Mouse (Mus musculus): ENCODE data around the gene Abhd17b. TPM values are rescaled to one million over a fixed set of nuclear protein-coding genes. Genes with fewer than 3 reads are reported as not detected.
"Not testable (repeated sequence)": the region's sequence is repeated elsewhere in the genome, so short reads cannot be mapped to it uniquely, and the experiment has no call there.

Gene Abhd17b
- total RNA-seq (2021): 10 to 100 TPM; 51.6 to 56.4 TPM
- long read RNA-seq, experiment 1, transcript Abhd17b-201 (4 exons, 2,259 nt): major isoform, 55 of 62 reads
- long read RNA-seq, experiment 1, partial matches to known transcripts: 1 of 62 reads
- long read RNA-seq, experiment 1, other reads (novel, unspliced or antisense): 6 of 62 reads
- long read RNA-seq, experiment 2, transcript Abhd17b-201 (4 exons, 2,259 nt): major isoform, 41 of 47 reads
- long read RNA-seq, experiment 2, partial matches to known transcripts: 2 of 47 reads
- long read RNA-seq, experiment 2, other reads (novel, unspliced or antisense): 4 of 47 reads

DNA sequence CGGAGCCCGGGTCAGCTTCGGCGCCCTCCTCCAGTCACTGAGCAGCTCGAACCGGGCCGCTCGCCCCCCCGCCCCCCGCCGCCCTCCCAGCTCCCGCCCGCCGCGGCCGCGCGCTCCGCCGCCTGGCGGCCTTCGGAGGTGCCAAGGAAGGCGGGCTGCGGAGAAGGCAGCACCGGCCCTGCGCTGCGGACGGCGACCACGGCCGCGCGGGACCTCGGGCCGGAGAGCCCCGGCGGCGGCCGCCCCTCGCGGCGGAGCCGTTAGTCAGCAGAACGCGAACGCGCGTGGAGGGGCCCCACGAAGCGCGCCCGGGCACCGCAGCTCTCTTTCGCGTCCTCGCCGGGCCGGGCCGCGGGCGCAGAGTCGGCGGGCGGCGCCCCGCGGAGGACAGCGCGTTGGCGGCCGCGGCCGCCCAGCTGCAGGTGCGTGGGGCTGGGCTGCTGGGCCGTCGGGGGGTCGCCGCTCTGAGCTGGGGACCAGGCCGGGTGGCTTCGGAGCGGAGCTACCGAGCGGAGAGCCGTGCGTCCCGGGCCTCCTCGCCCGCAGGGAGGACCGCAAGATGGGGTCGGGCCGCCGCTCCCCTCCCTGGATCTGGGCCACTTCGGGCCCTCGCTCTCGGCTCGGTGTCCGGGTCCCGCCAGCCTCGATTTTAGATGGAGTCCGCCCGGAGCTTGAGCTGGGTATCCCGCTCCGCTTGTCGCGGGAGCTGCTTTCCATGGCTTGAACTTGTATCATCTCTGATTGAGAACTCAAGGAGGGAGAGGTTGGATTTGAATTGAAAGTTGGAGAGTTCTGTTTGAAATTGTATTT is at the start of gene Abhd17b:
TSS of gene Abhd17b (plus strand) at position 14 of the 810 bp plus-strand sequence.
- peak; percentile 35 to 38 for DNase-seq (ENCODE audit: low spot score in 2 of 2)
- intact Hi-C loops (cut with DNase I): loop anchor here (5.0 kb wide), 3 partner anchors 81 to 381 kb away; partner anchors contain the start of gene Zfand5

DNA sequence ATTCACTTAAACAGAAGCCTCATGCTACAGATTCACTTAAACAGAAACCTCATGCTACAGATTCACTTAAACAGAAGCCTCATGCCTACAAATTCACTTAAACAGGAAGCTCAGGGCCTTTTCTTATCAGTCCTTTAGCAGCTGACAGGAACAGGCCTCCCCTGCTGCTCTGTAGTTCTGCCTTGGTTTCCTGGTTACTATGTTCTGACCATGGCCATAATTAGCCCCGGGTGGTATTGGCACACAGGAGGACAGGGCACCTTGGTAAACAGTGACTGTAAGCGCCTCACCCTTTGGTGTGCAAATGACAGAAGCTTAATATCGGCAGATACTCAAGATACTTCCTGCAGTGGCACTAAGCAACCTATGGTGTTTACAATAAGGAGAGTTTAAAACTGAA is 49.1 kb upstream of the Abhd17b start:
- no peak for DNase-seq (ENCODE audit: low spot score in 2 of 2)
- intact Hi-C loops (cut with DNase I): no loop called here

DNA sequence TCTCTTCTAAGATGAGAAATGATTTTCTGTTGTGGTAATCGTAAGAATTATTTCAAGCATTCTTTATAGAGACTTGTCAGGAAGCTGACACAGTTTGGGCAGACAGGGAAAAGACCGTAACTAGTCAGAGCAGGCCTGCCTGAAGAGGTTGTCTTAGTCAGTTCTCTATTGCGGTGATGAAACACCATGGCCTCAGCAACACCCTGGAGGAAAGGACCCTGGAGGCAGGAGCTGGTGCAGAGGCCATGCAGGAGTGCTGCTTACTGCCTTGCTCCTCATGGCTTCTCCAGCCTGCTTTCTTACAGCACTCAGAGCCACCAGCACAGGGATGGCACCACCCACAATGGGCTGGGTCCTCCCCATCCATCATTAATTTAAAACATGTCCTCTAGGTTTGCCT is 47.7 kb upstream of the Abhd17b start:
- intact Hi-C loops (cut with DNase I): no loop called here
- no peak for DNase-seq (ENCODE audit: low spot score in 2 of 2)

DNA sequence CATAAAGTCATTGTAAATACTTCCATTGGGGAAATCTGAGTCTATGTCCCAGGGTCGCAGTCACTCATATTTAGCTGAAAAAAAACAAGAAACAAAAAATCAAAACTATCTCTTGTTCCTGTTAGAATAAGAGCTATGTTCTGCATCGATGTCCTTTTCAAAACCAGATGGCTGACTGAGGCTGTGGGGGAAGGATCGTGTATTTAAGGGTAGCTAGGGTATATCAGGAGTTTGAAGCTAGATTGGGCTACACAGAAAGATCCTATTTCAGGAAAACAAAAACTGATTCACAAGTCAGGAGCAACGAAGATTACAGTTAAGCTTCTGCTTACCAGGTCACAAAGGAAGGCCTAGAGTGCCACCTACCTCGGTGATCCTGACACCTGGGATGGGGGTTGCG is 42.7 kb upstream of the Abhd17b start:
- peak in 1 of 2 experiments; percentile 18 for DNase-seq (ENCODE audit: low spot score in 2 of 2)
- intact Hi-C loops (cut with DNase I): no loop called here

DNA sequence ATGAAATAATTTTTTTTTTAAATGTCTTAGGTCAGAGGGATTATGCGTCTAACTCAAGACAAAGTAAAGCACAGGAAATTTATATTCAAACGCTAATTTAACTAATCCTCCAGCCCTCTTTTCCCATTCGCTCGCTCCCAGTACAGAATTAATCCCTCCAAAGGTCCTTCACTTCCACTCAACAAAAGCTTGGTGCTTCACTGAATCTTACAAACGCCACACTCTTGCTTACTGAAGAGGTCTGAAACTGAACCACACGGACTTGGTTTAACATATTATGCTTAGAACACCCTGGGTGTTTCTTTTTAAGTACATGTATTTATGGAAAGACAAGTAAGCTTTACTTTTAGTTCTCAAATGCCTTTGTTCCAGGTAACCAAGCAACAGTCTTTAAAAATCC is 41.7 kb upstream of the Abhd17b start:
- DNase-seq (ENCODE audit: low spot score in 2 of 2): no peak
- intact Hi-C loops (cut with DNase I): no loop called here

DNA sequence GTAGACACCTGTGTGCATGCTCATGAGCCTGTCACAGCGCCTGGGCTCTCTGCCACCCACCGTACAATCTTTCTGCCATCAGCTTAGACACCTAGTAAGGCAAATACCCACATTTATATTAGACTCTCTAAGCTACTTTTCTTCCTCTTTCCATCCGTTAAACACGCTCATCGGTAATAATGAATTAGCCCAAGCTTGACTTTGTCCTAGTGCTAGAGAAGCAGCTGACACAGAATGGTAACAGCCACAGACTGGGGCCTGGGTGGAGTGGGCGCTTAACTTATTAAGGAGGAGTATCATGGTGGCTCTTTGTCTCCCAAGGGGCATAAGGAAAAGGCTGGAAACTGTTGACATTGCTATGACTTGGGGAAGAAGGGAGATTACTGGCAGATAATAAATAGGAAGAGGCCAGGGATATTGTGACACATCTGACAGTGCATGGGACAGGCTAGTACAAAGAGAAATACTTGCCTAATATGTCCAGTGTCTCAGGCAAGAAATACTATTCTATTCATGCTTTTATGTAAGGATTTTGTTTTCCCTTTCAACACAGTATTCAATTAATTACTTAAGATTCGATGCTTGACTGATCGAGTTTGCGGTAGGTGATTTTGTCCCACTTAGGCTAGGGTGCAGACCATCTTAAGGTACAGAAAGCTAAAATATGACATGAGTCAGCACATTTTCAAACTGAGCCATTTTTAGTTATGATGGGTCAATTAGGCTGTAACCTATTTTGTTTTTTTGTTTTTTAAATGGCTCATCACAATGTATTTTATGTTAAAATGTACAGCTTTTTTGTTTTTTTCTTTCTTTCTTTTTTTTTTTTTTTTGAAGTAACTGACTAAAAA is 41.0 kb upstream of the Abhd17b start:
- DNase-seq (ENCODE audit: low spot score in 2 of 2): no peak
- intact Hi-C loops (cut with DNase I): no loop called here

DNA sequence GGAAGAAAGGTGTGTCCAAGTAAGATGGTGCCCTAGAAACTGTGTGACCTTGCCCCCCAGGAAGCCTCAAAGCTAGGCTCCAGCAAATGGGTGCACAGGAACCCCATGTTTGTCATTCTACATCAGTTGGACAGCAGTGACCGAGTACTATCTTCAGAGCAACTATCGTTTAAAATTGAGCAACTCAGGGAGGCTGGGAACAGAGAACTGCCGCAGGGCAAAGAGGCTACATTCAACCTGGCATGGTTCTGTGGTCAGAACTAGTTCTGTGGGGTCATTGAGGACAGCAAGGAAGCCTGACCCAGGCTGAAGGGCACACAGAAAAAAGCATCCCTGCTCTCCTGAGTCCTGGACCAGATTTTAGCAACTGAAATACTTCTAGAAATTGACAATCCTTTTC is 37.2 kb upstream of the Abhd17b start:
- intact Hi-C loops (cut with DNase I): no loop called here

DNA sequence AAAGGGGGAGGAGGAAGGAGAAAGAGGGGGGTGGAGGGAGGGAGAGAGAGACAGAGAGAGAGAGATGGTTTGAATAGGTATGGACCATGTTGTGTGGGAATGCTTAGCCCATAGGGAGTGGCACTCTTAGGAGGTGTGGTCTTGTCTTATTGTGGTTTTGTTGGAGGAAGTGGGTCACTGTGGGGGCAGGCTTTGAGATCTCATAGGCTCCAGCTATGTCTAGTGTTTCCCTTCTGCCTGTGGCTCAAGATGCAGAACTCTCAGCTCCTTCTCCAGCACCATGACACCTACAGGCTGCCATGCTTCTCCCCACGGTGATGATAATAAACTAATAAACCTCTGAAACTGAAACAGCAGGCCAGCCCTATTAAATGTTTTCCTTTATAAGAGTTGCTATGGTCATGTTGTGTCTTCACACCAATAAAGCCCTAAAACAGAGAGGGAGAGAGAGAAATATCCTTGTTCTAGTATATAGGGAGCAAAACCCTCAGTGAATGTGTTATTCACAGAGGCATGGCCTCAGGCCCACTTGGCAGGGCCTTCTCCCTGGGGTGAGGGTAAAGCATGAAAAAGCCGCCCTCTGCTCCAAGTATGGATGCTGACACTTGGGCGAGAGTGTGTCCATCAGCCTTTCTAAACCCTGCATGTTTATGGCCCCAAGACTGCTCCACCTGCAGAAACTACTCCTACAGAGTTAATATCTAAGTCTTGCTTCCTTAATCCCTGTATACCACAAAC is 29.4 kb upstream of the Abhd17b start:
- intact Hi-C loops (cut with DNase I): no loop called here
- no peak for DNase-seq (ENCODE audit: low spot score in 2 of 2)

More for the DNA sequence above, 37.2 kb upstream of the Abhd17b start:
- no peak for DNase-seq (ENCODE audit: low spot score in 2 of 2)

DNA sequence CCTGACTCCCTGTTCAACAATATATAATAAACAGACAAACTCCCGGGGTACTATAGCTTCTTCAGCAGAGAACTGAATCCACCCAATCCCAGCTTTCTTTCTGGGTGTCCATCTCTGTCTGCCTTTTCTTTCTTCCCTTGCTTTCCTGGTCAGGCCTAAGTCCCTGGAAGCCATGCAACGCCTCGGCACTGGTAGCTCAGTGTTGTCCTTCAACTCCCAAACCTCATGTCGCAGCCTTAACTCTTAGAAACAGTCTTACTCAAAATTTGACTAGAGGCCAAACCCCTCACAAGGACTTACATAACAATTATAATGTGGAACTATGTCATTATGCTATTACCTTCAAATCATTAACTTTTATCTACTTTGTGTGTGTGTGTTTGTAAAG is 28.8 kb upstream of the Abhd17b start:
- no peak for DNase-seq (ENCODE audit: low spot score in 2 of 2)
- intact Hi-C loops (cut with DNase I): no loop called here

DNA sequence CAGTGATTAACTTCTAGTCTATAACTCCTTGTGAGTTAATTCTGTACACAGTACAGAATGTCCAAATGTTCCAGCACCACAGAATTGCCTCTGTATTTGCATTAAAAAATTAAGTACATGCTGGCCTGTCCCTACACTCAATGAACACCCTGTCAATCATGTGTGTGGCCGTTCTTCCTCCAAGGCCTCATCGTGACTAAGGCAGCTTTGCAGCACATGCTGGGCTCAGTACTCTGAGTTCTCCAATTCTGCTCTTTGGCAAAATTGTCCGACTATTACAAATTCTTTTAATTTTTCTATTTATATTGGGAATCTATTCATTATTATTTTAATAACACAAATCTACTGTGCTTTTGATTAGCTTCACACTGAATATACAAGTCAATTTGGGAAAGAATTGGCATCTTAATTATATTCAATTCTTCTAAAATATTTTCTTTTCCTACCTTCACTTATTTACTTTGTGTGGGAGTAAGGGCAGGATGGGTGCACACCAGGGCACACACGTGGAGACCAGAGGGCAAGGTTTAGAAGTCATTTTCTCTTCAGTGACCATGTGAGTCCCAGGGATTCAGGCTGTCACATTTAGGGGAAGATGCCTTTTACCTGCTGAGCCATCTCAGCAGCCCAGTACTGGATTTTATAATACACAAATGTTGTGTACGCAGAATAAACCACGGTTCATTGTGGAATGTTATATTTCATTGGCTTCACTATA is 26.6 kb upstream of the Abhd17b start:
- no peak for DNase-seq (ENCODE audit: low spot score in 2 of 2)
- intact Hi-C loops (cut with DNase I): no loop called here

DNA sequence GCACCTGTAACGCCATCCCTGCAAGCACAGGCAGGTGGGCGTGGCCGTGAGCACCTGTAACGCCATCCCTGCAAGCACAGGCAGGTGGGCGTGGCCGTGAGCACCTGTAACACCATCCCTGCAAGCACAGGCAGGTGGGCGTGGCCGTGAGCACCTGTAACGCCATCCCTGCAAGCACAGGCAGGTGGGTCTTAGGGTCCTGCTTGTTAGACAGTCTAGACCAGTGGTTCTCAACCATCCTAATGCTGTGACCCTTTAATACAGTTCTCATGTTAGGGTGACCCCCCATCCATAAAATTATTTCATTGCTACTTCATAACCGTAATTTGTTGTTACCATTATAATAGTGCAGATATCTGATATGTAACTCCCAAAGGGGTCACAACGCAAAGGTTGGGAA is 24.5 kb upstream of the Abhd17b start:
- DNase-seq (ENCODE audit: low spot score in 2 of 2); intact Hi-C loops (cut with DNase I): not testable (repeated sequence)

DNA sequence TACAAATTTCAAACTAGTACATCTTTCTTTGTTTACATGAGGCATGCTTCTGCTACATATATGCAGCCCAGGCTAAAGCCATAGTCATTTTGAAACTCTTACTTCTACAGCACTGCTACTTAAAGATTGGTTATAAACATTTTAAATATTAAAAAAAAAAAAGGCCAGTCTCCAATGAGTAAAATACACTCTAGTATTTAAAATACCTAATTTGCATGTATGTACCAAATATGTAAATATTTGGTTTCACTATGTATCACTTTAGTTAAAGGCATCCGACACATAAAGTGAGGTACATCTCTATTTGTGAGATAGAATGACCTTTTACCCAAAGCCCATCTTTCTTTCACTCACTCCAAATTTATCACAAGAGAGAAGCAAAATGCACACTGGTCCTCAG is 24.0 kb upstream of the Abhd17b start:
- intact Hi-C loops (cut with DNase I): no loop called here
- DNase-seq (ENCODE audit: low spot score in 2 of 2): no peak

DNA sequence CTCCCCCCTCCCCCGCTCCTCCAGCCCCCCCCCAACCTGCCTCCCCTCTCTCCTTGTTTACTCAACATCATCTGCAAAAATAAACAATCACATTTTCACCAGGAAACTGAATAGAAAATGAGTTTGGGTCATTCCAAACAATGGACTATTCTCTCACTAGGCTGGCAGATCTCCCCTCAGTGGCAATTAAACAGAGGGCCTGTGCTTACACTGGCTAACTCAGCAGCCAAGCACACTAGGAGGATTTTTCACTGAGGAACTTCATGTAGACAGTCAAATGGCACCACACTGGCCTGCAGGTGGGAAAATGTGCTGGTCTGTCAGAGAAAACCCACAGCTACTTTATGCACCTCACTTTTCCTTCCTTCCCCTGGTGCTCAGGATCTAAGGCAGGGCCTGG is 23.5 kb upstream of the Abhd17b start:
- peak in 1 of 2 experiments; percentile 9 for DNase-seq (ENCODE audit: low spot score in 2 of 2)
- intact Hi-C loops (cut with DNase I): no loop called here

DNA sequence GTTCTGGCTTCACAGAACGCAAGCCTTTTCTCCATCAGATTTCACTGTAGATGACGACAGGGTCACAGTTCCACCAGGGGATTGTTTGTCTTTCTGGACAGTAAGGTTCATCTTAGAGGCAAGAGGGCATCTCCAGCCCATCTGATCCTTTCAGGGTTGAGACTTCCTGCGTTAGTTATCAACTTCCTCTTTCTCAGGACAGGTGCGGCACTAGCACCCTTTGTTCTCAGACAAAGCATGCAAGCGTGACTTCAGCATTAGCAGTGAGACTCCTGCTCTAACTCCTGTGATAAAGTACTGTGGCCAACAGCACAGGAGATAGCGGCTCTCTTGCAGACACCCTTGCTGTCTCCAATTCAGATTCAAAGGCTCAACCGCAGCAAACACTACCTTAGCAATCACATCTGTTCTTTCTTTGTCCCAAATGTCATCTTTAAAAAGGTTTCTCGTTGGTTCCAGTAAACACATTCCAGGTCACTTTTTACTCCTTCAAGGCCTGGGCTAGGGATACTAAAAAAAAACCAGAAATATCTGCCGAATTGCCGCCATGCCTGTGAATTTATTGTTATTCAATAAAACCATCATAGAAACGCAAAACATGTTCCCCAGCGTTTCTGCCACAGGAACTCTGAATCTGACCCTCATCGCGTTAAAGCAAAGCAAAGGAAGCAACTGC is 22.2 kb upstream of the Abhd17b start:
- intact Hi-C loops (cut with DNase I): no loop called here
- DNase-seq (ENCODE audit: low spot score in 2 of 2): no peak

DNA sequence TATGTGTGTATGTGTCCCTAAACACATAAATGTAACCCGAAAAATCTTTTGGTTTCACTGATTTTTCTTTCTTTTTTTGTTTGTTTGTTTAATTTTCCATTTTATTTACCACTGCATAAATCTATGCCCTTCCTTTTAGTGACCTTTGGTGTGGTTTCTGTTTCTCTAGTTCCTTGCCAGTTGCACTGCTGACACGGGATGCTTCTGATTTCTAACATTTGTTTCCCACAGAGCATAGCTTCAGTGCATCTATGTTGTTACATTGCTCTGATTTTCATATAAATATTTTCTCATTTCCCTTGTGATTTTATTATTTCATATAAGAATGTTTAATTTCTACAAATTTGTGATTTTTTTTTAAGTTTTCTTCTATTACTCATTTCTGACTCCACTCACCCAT is 17.6 kb upstream of the Abhd17b start:
- intact Hi-C loops (cut with DNase I): no loop called here
- DNase-seq (ENCODE audit: low spot score in 2 of 2): no peak

DNA sequence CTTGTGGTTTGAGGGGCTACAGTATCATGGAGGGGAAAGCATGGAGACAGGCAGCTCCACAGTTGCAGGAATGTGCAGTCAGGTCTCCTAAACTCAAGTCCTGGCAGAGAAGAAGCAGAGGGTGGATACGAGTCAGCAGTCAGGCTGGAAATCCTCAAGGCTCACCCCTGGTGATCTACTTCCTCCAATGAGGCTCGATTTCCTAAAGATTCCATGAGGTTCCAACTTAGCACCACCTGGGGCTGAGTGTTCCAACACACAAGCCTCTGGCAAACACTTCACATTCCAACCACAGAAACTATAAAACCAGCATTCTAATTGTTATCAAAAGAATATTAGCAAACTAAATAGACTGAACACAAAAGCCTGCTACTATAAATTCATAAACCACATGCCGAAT is 16.1 kb upstream of the Abhd17b start:
- DNase-seq (ENCODE audit: low spot score in 2 of 2): no peak
- intact Hi-C loops (cut with DNase I): no loop called here

DNA sequence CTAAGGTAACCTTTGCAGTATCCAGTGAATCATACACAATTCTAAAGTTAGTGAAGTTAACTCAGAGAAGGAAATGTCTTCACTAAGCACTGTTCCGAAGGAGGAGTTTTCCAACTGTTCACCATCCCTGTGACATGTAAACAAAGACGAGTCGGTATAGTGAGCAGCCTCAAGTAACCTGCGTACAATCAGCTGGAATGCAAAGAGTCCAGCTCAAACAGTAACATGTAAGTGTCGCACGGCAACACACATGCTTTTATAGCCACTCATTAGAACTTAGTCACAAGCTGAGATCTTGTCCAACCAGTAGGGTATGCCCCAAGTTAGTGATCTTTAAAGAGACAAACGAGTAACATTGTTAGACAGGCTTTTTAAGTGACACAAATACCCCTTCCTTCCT is 15.3 kb upstream of the Abhd17b start:
- intact Hi-C loops (cut with DNase I): no loop called here
- DNase-seq (ENCODE audit: low spot score in 2 of 2): no peak

DNA sequence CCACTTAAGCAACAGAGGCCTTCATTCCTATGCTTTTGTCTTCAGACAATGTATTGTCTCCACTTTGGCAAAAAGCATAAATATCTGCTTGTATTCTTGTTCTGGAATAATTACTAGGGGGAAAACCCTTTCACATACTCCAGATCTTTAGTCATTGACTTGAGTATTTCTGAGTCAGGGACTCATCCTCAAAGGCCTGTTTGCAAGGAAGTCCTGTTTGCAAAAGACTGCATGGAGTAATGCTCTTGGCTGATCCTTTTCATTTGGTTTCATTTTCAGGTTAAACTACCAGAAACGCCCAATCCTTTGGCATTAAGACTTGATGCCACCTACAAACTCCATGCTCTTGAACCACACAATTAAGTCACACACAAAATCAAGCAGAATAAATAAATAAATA is 9.1 kb upstream of the Abhd17b start:
- intact Hi-C loops (cut with DNase I): no loop called here

More for the DNA sequence above, 9.1 kb upstream of the Abhd17b start:
- DNase-seq (ENCODE audit: low spot score in 2 of 2): no peak

All from left cerebral cortex, postnatal 14 days (tissue).